Mouse (Mus musculus) midbrain, postnatal 0 days (tissue): Measurements from ENCODE around the gene Gpr22. TPM values are rescaled to one million over a fixed set of nuclear protein-coding genes. Genes with fewer than 3 reads are reported as not detected.

Experiments
- ATAC-seq: fragments of 200-750 bp; cut with Nextera tagmentation; 2 replicates; pipeline ENCODE4 v1.8.0; 2017; ENCODE audit warnings: moderate number of reproducible peaks, mild to moderate bottlenecking, moderate TSS enrichment, moderate library complexity; ENCODE audit not compliant: low FRiP score
- DNase-seq: peaks from one replicate; pipeline ENCODE4 v3.0.0-alpha.2; 2015; ENCODE audit warnings: low spot score
- H3K27ac ChIP-seq: fragments of 300-500 bp; sonication (generic); 2 replicates; pipeline ENCODE4 v1.5.1; 2014; ENCODE audit warnings: low read depth, mild to moderate bottlenecking, low read length, mixed read lengths
- H3K27me3 ChIP-seq: fragments of 300-500 bp; sonication (generic); 2 replicates; pipeline ENCODE4 v1.6.1; 2014; ENCODE audit warnings: low read length, control low read depth, mixed read lengths; ENCODE audit not compliant: insufficient read depth
- H3K36me3 ChIP-seq: fragments of 300-500 bp; sonication (generic); 2 replicates; pipeline ENCODE4 v1.6.1; 2014; ENCODE audit warnings: low read length, control low read depth, mixed read lengths; ENCODE audit not compliant: insufficient read depth
- H3K4me1 ChIP-seq: fragments of 300-500 bp; sonication (generic); 2 replicates; pipeline ENCODE4 v1.6.1; 2014; ENCODE audit warnings: mild to moderate bottlenecking, control low read depth, antibody characterized with exemption, low read length, mixed read lengths; ENCODE audit not compliant: insufficient read depth
- H3K4me2 ChIP-seq: fragments of 300-500 bp; sonication (generic); 2 replicates; pipeline ENCODE4 v1.6.1; 2014; ENCODE audit warnings: low read depth, mild to moderate bottlenecking, low read length, mixed read lengths; ENCODE audit not compliant: poor library complexity, severe bottlenecking
- H3K4me3 ChIP-seq: fragments of 300-500 bp; sonication (generic); 2 replicates; pipeline ENCODE4 v1.5.1; 2014; ENCODE audit warnings: low read depth, mild to moderate bottlenecking, low read length, moderate library complexity
- H3K9ac ChIP-seq: fragments of 300-500 bp; sonication (generic); replicated peaks from 2 replicates; pipeline ENCODE4 v1.6.1; 2014; ENCODE audit warnings: mild to moderate bottlenecking, low read length, moderate library complexity, mixed read lengths; ENCODE audit not compliant: poor library complexity, severe bottlenecking
- H3K9me3 ChIP-seq: fragments of 300-500 bp; sonication (generic); 2 replicates; pipeline ENCODE4 v1.6.1; 2016; ENCODE audit warnings: low read length, control low read depth
- CTCF ChIP-seq: IDR thresholded peaks from 2 replicates; pipeline ENCODE4 v1.5.1; 2016; ENCODE audit warnings: antibody characterized with exemption, mild to moderate bottlenecking
- WGBS: fragments of 180-500 bp; shearing (Covaris S2); extraction: QIAGEN DNeasy Blood & Tissue Kit; methylation state at CpG from one replicate; pipeline ENCODE4 v1.1.7; 2014; 5-methylcytosine and 5-hydroxymethylcytosine counted together
- polyA plus RNA-seq: library from polyadenylated mRNA; unstranded; fragments of >200 nt; fragmentation: Nextera tagmentation; extraction: Ambion mirVana; gene quantifications from 2 replicates; pipeline ENCODE4 v1.2.1, GENCODE M21; 2015
- total RNA-seq: library from RNA; depleted of rRNA; stranded (reverse); fragments of >200 nt; gene quantifications from 2 replicates; pipeline ENCODE4 v1.2.3, GENCODE M21; 2014; rRNA removed

Gene Gpr22
- total and polyA plus RNA-seq, 2 experiments from 2014 or later = 17.5 to 21.2 TPM

- no peak overlapping the region for H3K4me3 ChIP-seq
- no peak for TF ChIP-seq CTCF
- H3K27me3 ChIP-seq = no peaks in the 10 kb centered on the region
- no peak overlapping the region for H3K9ac ChIP-seq
- DNase-seq (no peak), ATAC-seq (no peak)
- no peak overlapping the region for H3K27ac ChIP-seq
- 84% methylated on average over 5 of the region's 5 CpGs for WGBS
- no peaks in the 10 kb centered on the region for H3K4me1 ChIP-seq
- no peaks in the 10 kb centered on the region; the same call in 1 of the 2 replicates for H3K36me3 ChIP-seq
- H3K9me3 ChIP-seq = no peaks in the 10 kb centered on the region
- H3K4me2 ChIP-seq = no peak overlapping the region
Measured at GRCm38 (mm10) chr12:31701411-31701810, 12.3 kb downstream of the Gpr22 start.

DNA sequence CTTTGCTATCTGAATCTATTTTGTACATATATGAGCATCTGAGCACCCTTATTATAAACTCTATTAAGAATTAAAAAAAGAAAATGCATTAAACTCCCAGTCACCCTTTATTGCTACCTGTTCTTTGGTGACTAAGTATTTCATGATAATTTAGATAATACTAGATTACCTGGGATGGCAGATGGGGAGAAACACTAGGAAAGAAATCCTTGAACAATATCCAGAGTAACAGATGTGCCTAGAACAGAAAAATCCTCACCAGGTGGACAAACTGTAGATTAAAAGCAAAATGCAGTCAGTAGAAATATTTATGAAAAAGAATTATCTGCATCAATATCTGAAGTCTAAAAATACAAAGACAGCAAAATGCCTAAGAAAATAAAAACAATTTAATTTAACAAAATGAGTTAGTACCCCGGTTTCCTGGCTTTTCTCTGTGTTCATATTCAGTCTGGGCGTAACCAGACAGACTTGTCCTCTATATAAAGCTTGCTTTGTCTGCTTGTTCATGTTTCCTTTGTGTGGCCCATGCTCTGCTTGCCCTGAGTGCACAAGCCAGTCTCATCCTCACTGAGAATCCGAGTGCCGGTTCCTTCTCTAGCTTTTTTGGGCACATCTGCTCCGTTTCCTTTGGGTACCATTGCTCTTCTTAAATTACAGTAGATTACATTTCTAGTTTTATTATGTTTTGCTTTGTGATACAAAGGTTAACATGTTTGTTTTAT, 13.0 kb downstream of the Gpr22 start:
- no peaks in the 10 kb centered on the region; the same call in 1 of the 2 replicates for H3K36me3 ChIP-seq
- no peaks in the 10 kb centered on the region for H3K4me1 ChIP-seq
- no peak overlapping the region for H3K4me2 ChIP-seq
- DNase-seq = no peak
- no peak overlapping the region for H3K9ac ChIP-seq
- no peak overlapping the region for H3K27ac ChIP-seq
- no peak overlapping the region for H3K4me3 ChIP-seq
- WGBS = 61% methylated on average over 5 of the region's 5 CpGs
- no peaks in the 10 kb centered on the region for H3K9me3 ChIP-seq
- ATAC-seq = no peak
- TF ChIP-seq CTCF = no peak
- no peaks in the 10 kb centered on the region for H3K27me3 ChIP-seq

GRCm38 (mm10) chr12:31693278-31693677, 20.5 kb downstream of the Gpr22 start:
- no peak overlapping the region for H3K4me3 ChIP-seq
- H3K9ac ChIP-seq = no peak overlapping the region
- H3K36me3 ChIP-seq = no peaks in the 10 kb centered on the region; the same call in 1 of the 2 replicates
- H3K9me3 ChIP-seq = no peaks in the 10 kb centered on the region
- no peak overlapping the region for H3K4me2 ChIP-seq
- no peak overlapping the region for H3K27ac ChIP-seq
- H3K27me3 ChIP-seq = no peaks in the 10 kb centered on the region
- WGBS = 76% methylated on average over 1 of the region's 1 CpGs
- TF ChIP-seq CTCF = no peak
- no peak for DNase-seq
- no peaks in the 10 kb centered on the region for H3K4me1 ChIP-seq
- ATAC-seq = no peak

- ATAC-seq = no peak
- 96% methylated on average over 3 of the region's 3 CpGs for WGBS
Measured at GRCm38 (mm10) chr12:31686679-31687078, 27.1 kb downstream of the Gpr22 start.

DNA sequence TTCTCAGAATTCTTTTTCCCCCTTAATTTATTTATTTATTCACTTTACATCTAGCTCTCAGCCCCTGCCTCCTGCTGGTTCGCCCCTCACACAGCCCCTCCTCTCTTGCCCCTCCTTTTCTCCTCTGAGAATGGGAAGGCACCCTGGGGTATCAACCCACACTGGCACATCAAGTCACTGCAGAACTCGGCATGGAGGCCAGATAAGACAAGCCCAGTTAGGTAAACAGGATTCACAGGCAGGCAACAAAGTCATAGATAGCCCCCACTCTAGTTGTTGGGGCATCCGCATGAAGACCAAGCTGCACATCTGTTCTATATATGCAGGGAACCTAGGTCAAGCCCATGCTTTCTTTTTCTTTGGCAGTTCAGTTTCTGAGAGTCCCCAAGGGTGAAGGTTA, 46.6 kb downstream of the Gpr22 start:
- no peak for TF ChIP-seq CTCF

More at GRCm38 (mm10) chr12:31686679-31687078, 27.1 kb downstream of the Gpr22 start:
- H3K9me3 ChIP-seq = no peaks in the 10 kb centered on the region
- H3K36me3 ChIP-seq = no peaks in the 10 kb centered on the region
- no peak overlapping the region for H3K27ac ChIP-seq
- no peak for DNase-seq
- H3K4me2 ChIP-seq = no peak overlapping the region
- H3K27me3 ChIP-seq = no peaks in the 10 kb centered on the region
- TF ChIP-seq CTCF = no peak
- no peak overlapping the region for H3K9ac ChIP-seq
- H3K4me3 ChIP-seq = no peak overlapping the region
- H3K4me1 ChIP-seq = no peaks in the 10 kb centered on the region

DNA sequence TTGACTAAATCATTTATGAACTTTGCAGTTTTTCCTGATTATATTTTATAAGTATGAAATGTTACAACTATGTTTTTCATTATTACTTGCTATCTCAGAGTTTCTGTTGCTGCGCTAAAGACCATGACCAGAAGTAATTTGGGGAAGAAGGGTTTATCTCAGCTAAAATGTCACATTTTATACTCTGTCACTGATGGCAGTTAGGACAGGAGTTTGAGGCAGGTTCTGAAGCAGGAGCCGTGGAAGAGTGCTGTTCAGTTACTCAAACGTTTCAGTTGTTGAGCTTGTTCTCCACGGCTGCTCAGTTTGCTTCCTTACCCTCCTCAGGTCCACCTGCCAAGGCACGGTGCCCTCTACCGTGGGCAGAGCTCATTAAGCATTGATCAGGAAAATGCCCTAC, 47.7 kb downstream of the Gpr22 start:
- no peak overlapping the region for H3K4me2 ChIP-seq
- no peak for ATAC-seq
- 71% methylated on average over 6 of the region's 6 CpGs for WGBS
- H3K4me3 ChIP-seq = no peak overlapping the region
- no peak for DNase-seq
- peaks cover 18% of the 10 kb centered on the region for H3K36me3 ChIP-seq
- no peaks in the 10 kb centered on the region for H3K4me1 ChIP-seq
- no peak overlapping the region for H3K9ac ChIP-seq
- no peaks in the 10 kb centered on the region for H3K27me3 ChIP-seq
- H3K27ac ChIP-seq = no peak overlapping the region
- H3K9me3 ChIP-seq = no peaks in the 10 kb centered on the region
- TF ChIP-seq CTCF = no peak

More for the DNA sequence above, 46.6 kb downstream of the Gpr22 start:
- no peaks in the 10 kb centered on the region for H3K4me1 ChIP-seq
- no peak overlapping the region for H3K9ac ChIP-seq
- no peak overlapping the region for H3K4me2 ChIP-seq
- no peaks in the 10 kb centered on the region for H3K27me3 ChIP-seq
- no peak for ATAC-seq
- no peaks in the 10 kb centered on the region for H3K9me3 ChIP-seq
- H3K36me3 ChIP-seq = peaks cover 18% of the 10 kb centered on the region
- H3K27ac ChIP-seq = no peak overlapping the region
- no peak for DNase-seq
- 54% methylated on average over 3 of the region's 3 CpGs for WGBS
- H3K4me3 ChIP-seq = no peak overlapping the region

Other genes starting within 250 kb of the Gpr22 start
- gene Cbll1, start 214.3 kb downstream of the Gpr22 start, total RNA-seq = 19.5 and 25.2 TPM in 2 replicates
- gene Cbll1, start 214.3 kb downstream of the Gpr22 start, polyA plus RNA-seq = 17.4 and 17.7 TPM in 2 replicates
- gene Slc26a4, start 154.0 kb downstream of the Gpr22 start, total RNA-seq = 0.05 and 0.33 TPM in 2 replicates
- gene Slc26a4, start 154.0 kb downstream of the Gpr22 start, polyA plus RNA-seq = 0.10 TPM in 1 of 2 replicates, not detected in the other
- 5.9 and 11.1 TPM in 2 replicates for gene Bcap29, start 79.3 kb downstream of the Gpr22 start, total RNA-seq
- gene Bcap29, start 79.3 kb downstream of the Gpr22 start, polyA plus RNA-seq = 33.9 and 36.1 TPM in 2 replicates
- gene Dus4l, start 59.1 kb downstream of the Gpr22 start, total RNA-seq = 3.9 and 8.6 TPM in 2 replicates
- gene Dus4l, start 59.1 kb downstream of the Gpr22 start, polyA plus RNA-seq = 5.9 and 8.3 TPM in 2 replicates
- gene Cog5, start 59.1 kb downstream of the Gpr22 start, total RNA-seq = 41.1 and 51.8 TPM in 2 replicates
- 16.9 and 18.8 TPM in 2 replicates for gene Cog5, start 59.1 kb downstream of the Gpr22 start, polyA plus RNA-seq
- 34.4 and 39.8 TPM in 2 replicates for gene Hbp1, start 236.6 kb upstream of the Gpr22 start, total RNA-seq
- 25.4 and 25.6 TPM in 2 replicates for gene Hbp1, start 236.6 kb upstream of the Gpr22 start, polyA plus RNA-seq